Mouse (Mus musculus) heart, embryonic 12.5 days (tissue): ENCODE results near the gene Hs3st1. TPM values are rescaled to one million over a fixed set of nuclear protein-coding genes. Genes with fewer than 3 reads are reported as not detected.

Experiments
- ATAC-seq: fragments of 200-750 bp; cut with Nextera tagmentation; 2 replicates; pipeline ENCODE4 v1.8.0; 2017; ENCODE audit warnings: moderate TSS enrichment, moderate library complexity; ENCODE audit not compliant: insufficient number of reproducible peaks, low FRiP score
- H3K27ac ChIP-seq: fragments of 300-500 bp; sonication (generic); 2 replicates; pipeline ENCODE4 v1.5.1; 2016; ENCODE audit warnings: mild to moderate bottlenecking, moderate library complexity; ENCODE audit not compliant: poor library complexity, severe bottlenecking
- H3K27me3 ChIP-seq: fragments of 300-500 bp; sonication (generic); replicated peaks from 2 replicates; pipeline ENCODE4 v1.6.1; 2016; ENCODE audit warnings: mild to moderate bottlenecking, moderate library complexity
- H3K36me3 ChIP-seq: fragments of 300-500 bp; sonication (generic); 2 replicates; pipeline ENCODE4 v1.6.1; 2016; ENCODE audit warnings: mild to moderate bottlenecking, moderate library complexity
- H3K4me1 ChIP-seq: fragments of 300-500 bp; sonication (generic); replicated peaks from 2 replicates; pipeline ENCODE4 v1.6.1; 2016; ENCODE audit warnings: mild to moderate bottlenecking
- H3K4me2 ChIP-seq: fragments of 300-500 bp; sonication (generic); 2 replicates; pipeline ENCODE4 v1.6.1; 2016; ENCODE audit warnings: mild to moderate bottlenecking, moderate library complexity
- H3K4me3 ChIP-seq: fragments of 300-500 bp; sonication (generic); 2 replicates; pipeline ENCODE4 v1.5.1; 2016; ENCODE audit warnings: mild to moderate bottlenecking
- H3K9ac ChIP-seq: fragments of 300-500 bp; sonication (generic); 2 replicates; pipeline ENCODE4 v1.6.1; 2016; ENCODE audit warnings: mild to moderate bottlenecking, moderate library complexity
- H3K9me3 ChIP-seq: fragments of 300-500 bp; sonication (generic); replicated peaks from 2 replicates; pipeline ENCODE4 v1.6.1; 2016; ENCODE audit warnings: mild to moderate bottlenecking, moderate library complexity
- WGBS: fragments of 180-500 bp; shearing (Covaris S2); methylation state at CpG from one replicate; pipeline ENCODE4 v1.1.7; 2016; 5-methylcytosine and 5-hydroxymethylcytosine counted together
- polyA plus RNA-seq: library from polyadenylated mRNA; unstranded; fragments of >200 nt; fragmentation: Nextera tagmentation; extraction: Ambion mirVana; gene quantifications from 2 replicates; pipeline ENCODE4 v1.2.1, GENCODE M21; 2016

Hs3st1 gene
- polyA plus RNA-seq, 1 experiment from 2014 or later = 7.3 TPM

DNA sequence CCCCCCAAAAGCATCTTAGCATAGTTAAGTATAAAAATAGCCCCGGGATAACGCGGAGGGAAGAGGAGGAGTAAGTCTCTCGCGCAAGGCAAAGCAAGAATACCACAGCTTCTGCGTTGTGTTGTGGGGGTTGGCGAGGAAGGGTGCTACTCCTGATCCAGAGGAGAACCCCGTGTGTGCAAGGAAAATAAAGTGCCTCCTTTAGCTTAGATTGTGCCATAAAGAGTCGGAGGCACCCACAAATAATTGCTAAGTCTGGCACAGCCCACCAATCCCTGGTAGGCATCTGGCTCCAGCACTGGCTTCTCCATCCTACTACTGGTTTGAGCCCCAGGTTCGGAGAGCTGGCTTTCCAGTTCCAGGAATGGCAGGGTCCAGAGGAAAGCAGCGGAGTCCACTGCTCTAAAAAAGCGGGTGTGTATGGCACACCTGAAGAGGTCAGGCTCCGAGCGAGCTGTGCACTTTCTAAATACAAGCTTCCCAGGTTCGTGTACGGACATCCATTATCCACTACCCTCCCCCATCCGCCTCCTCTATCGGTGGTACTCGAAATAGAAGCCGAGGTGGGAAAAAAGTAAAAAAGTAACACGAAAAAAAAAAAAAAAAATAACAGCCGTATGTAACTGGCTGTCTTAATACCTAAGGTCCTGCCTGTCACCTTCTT, 111.9 kb downstream of the Hs3st1 start:
- H3K9ac ChIP-seq = peak overlapping the region; percentile 72
- peaks cover 10% of the 10 kb centered on the region; the same call in 1 of the 2 replicates for H3K4me1 ChIP-seq
- no peaks in the 10 kb centered on the region for H3K36me3 ChIP-seq
- H3K27ac ChIP-seq = no peak overlapping the region
- H3K9me3 ChIP-seq = no peaks in the 10 kb centered on the region
- 5% methylated on average over 22 of the region's 22 CpGs for WGBS
- H3K4me3 ChIP-seq = peak overlapping the region; percentile 76
- peak overlapping the region; percentile 96 for H3K4me2 ChIP-seq
- no peak for ATAC-seq
- H3K27me3 ChIP-seq = peaks cover 11% of the 10 kb centered on the region; the same call in 1 of the 2 replicates

- no peak for ATAC-seq
- Histone ChIP-seq H3K9me3 (no peaks in the 10 kb centered on the region), H3K4me2 (peak overlapping the region; percentile 19; the same call in 1 of the 2 replicates), H3K27me3 (peaks cover 11% of the 10 kb centered on the region; the same call in 1 of the 2 replicates), H3K27ac (no peak overlapping the region), H3K4me1 (peaks cover 18% of the 10 kb centered on the region), H3K4me3 (no peak overlapping the region), H3K36me3 (no peaks in the 10 kb centered on the region), H3K9ac (no peak overlapping the region)
- 71% methylated on average over 6 of the region's 6 CpGs for WGBS
Measured at GRCm38 (mm10) chr5:39642222-39642770, 113.0 kb downstream of the Hs3st1 start.

DNA sequence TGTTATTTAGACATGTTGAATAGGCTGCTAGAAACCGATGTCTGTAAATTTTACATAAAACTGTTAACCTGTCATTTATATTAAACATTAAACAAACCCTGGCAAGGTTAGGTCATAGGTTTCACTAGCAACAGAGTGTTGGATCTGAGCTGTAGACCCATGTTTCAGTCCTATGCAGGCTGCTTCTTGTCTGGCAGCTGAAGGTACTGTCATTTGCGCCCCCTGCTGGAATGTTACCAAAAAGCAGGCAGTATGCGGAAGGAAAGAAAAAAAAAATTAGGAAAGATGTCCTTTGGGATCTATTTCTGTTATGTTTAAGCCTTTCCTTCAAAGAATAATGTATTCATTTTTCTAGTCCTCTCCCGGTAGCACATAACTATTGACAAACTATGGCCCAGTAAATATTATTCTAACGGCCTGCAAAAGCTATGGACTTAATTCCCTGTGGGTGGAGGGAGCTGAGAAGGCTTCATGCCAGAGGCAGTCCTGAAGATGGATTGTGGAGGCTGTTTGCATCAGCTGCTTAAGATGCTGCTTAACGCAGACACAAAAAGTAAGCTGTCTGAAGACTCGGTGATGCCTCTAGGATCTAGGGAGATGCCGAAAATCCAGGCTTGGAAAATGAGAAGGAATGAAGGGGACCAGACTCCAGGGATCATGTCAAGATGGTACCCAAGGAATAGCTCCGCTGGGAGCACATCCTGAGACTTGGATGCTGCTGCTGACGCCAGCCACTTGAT, 115.7 kb downstream of the Hs3st1 start:
- 0 out of 2 replicates have a peak, but pooled peaks cover 11% of the 10 kb centered on the region for H3K27me3 ChIP-seq
- no peak overlapping the region for H3K4me3 ChIP-seq
- ATAC-seq = no peak
- no peaks in the 10 kb centered on the region for H3K9me3 ChIP-seq
- H3K36me3 ChIP-seq = no peaks in the 10 kb centered on the region
- no peak overlapping the region for H3K4me2 ChIP-seq
- 48% methylated on average over 10 of the region's 10 CpGs for WGBS
- H3K9ac ChIP-seq = no peak overlapping the region
- peaks cover 18% of the 10 kb centered on the region for H3K4me1 ChIP-seq
- H3K27ac ChIP-seq = no peak overlapping the region

- ATAC-seq = no peak
- H3K4me1 ChIP-seq = peaks cover 17% of the 10 kb centered on the region
- H3K27me3 ChIP-seq = 0 out of 2 replicates have a peak, but pooled peaks cover 11% of the 10 kb centered on the region
- no peak overlapping the region for H3K9ac ChIP-seq
- 57% methylated on average over 5 of the region's 5 CpGs for WGBS
- no peaks in the 10 kb centered on the region for H3K36me3 ChIP-seq
- H3K27ac ChIP-seq = no peak overlapping the region
- no peak overlapping the region for H3K4me3 ChIP-seq
- H3K9me3 ChIP-seq = no peaks in the 10 kb centered on the region
- no peak overlapping the region for H3K4me2 ChIP-seq
Measured at GRCm38 (mm10) chr5:39638926-39639325, 116.3 kb downstream of the Hs3st1 start.

DNA sequence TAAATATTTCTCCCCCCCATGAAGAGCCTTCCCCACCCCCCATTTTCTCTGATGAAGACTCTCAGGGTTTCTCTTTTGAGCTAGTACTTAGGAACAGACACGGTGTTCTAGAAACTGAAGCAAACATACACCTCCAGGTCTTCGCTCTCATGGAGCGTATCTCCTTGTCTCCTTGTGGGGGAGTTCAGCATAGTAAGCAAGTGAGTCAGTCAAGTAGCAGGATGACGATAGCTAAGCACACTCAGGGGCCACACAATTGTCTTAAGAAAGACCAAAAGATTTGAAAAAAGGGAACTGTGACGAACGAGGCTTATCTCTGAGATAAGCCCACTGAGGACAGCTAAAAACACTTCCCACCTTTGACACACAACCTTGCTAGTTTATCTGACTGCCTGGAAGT, 117.4 kb downstream of the Hs3st1 start:
- ATAC-seq = no peak
- 23% methylated on average over 6 of the region's 6 CpGs for WGBS
- no peaks in the 10 kb centered on the region for H3K36me3 ChIP-seq
- no peak overlapping the region for H3K4me3 ChIP-seq
- no peak overlapping the region for H3K9ac ChIP-seq
- H3K4me2 ChIP-seq = 0 out of 2 replicates have a peak overlapping the region, but pooled peaks have one; percentile 7
- no peak overlapping the region for H3K27ac ChIP-seq
- H3K9me3 ChIP-seq = no peaks in the 10 kb centered on the region
- 0 out of 2 replicates have a peak, but pooled peaks cover 8% of the 10 kb centered on the region for H3K27me3 ChIP-seq
- peaks cover 10% of the 10 kb centered on the region for H3K4me1 ChIP-seq

- Histone ChIP-seq H3K9me3 (no peaks in the 10 kb centered on the region), H3K9ac (no peak overlapping the region), H3K4me3 (no peak overlapping the region), H3K4me2 (no peak overlapping the region), H3K27me3 (no peaks in the 10 kb centered on the region), H3K27ac (no peak overlapping the region), H3K4me1 (peaks cover 8% of the 10 kb centered on the region), H3K36me3 (no peaks in the 10 kb centered on the region)
- 68% methylated on average over 3 of the region's 3 CpGs for WGBS
- no peak for ATAC-seq
Measured at GRCm38 (mm10) chr5:39636090-39636489, 119.2 kb downstream of the Hs3st1 start.

DNA sequence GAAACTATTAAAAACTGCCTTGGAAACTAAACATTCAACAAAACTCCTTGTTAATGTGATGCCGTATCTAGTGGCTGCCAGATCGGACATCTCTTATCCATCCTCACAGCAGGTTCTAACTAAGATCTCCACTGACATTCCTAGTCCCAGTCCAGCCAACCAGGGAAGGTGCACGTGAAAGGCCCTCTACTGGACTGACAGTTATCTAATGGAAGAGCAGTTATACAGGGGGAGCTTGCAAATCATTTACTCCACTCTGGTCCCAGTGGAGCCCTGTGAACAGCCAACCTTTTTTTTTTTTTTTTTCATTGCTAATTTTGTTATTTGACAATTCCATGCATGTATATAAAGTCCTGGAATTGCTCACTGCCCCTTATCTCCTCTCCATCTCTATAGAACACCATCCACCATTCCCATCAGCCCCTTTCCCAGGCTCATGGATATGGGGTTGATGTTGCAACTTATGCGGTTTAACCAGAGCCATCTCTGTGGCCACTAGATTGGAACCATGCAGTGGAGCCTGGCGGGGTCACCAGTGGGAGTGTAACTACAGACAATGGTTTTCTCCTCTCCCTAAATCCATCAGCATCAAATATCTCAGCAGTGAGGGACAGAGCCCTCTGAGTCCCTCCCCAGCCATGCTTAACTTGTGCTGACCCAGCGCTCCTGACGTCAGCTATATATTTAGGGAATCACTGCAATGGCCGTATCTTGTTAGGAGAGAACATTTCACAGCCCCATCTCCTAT, 120.8 kb downstream of the Hs3st1 start:
- no peak for ATAC-seq
- Histone ChIP-seq H3K27ac (no peak overlapping the region), H3K27me3 (no peaks in the 10 kb centered on the region)

DNA sequence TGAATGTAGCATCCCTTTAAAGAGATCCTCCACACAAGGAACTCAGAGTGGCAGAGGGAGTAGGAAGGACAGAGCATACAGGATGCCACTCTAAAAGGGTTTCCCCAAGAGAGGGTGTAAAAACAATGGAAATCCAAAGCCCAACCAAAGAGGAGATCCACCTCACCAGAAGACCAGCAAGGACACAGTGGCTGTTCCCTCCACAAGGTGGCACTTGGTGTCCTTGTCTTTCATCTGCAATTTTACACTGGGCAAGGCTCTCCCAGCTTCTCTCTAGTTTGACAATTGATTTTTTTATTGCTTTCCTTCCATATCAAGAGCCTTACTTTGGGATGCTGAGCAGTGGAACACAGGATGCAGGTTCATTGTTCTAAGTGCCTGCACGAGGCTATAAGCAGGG, 122.1 kb downstream of the Hs3st1 start:
- no peak for ATAC-seq
- H3K27ac ChIP-seq = no peak overlapping the region
- H3K9ac ChIP-seq = no peak overlapping the region
- peaks cover 8% of the 10 kb centered on the region for H3K4me1 ChIP-seq
- WGBS = 48% methylated on average over 1 of the region's 1 CpGs
- H3K4me2 ChIP-seq = no peak overlapping the region
- H3K9me3 ChIP-seq = no peaks in the 10 kb centered on the region
- no peaks in the 10 kb centered on the region for H3K27me3 ChIP-seq
- no peak overlapping the region for H3K4me3 ChIP-seq
- H3K36me3 ChIP-seq = no peaks in the 10 kb centered on the region

More for the DNA sequence above, 120.8 kb downstream of the Hs3st1 start:
- Histone ChIP-seq H3K9ac (no peak overlapping the region), H3K4me3 (no peak overlapping the region), H3K9me3 (no peaks in the 10 kb centered on the region), H3K4me1 (peaks cover 8% of the 10 kb centered on the region), H3K4me2 (no peak overlapping the region), H3K36me3 (no peaks in the 10 kb centered on the region)
- 79% methylated on average over 8 of the region's 8 CpGs for WGBS

- Histone ChIP-seq H3K27me3 (no peaks in the 10 kb centered on the region), H3K9me3 (no peaks in the 10 kb centered on the region), H3K27ac (no peak overlapping the region), H3K36me3 (no peaks in the 10 kb centered on the region), H3K4me2 (no peak overlapping the region), H3K9ac (no peak overlapping the region), H3K4me3 (no peak overlapping the region), H3K4me1 (no peaks in the 10 kb centered on the region)
- ATAC-seq = no peak
- WGBS = 87% methylated on average over 5 of the region's 5 CpGs
Measured at GRCm38 (mm10) chr5:39630841-39631240, 124.4 kb downstream of the Hs3st1 start.

GRCm38 (mm10) chr5:39625037-39625473, 130.2 kb downstream of the Hs3st1 start:
- H3K27ac ChIP-seq = no peak overlapping the region
- no peak for ATAC-seq
- no peaks in the 10 kb centered on the region for H3K36me3 ChIP-seq
- 76% methylated on average over 8 of the region's 8 CpGs for WGBS
- no peaks in the 10 kb centered on the region for H3K9me3 ChIP-seq
- H3K4me2 ChIP-seq = no peak overlapping the region
- H3K4me1 ChIP-seq = peaks cover 21% of the 10 kb centered on the region
- H3K27me3 ChIP-seq = no peaks in the 10 kb centered on the region
- no peak overlapping the region for H3K4me3 ChIP-seq
- H3K9ac ChIP-seq = no peak overlapping the region

GRCm38 (mm10) chr5:39624218-39624590, 131.1 kb downstream of the Hs3st1 start:
- Histone ChIP-seq H3K4me3 (no peak overlapping the region), H3K9me3 (no peaks in the 10 kb centered on the region), H3K27me3 (no peaks in the 10 kb centered on the region), H3K4me2 (no peak overlapping the region), H3K27ac (no peak overlapping the region), H3K4me1 (peaks cover 21% of the 10 kb centered on the region), H3K9ac (no peak overlapping the region), H3K36me3 (no peaks in the 10 kb centered on the region)
- ATAC-seq = no peak
- WGBS = 56% methylated on average over 4 of the region's 4 CpGs
